ENCODE assay signal across 23 mouse cellular contexts in the genomic region with DNA sequence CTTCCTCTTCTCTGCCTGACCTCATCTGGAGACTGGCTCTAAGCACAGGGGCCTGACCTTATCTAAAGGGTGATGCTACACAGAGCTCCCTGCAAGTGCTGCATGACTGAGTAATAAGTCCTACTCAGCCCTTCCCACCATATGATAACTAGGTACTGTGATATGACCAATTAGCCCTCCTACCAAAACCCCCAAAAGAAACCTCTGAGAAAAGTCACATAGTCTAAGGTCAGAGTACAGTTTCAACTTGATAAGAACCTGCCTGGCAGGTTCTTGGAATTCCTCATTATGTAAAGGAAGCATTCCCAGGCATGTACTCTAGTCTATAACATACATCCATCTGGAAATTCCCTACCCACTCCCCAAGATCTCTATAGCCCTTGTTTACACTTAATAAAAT.
"Had no signal": no experiment of that assay in that cellular context is flagged by ENCODE, and none has a peak within 500 bp of the region (broad histone marks: within the 10 kb centered on the region; RNA-seq: fewer than 3 reads in every experiment).

No protein-coding gene starts in this region.

- H3K4me3 ChIP-seq: kidney, embryonic 15.5 days; left cerebral cortex, adult 2 months; limb, embryonic 12.5 days; limb, embryonic 15.5 days; lung, embryonic 15.5 days had no signal

- H3K4me2 ChIP-seq: kidney, embryonic 15.5 days; limb, embryonic 12.5 days; limb, embryonic 15.5 days; liver, embryonic 11.5 days; lung, embryonic 15.5 days; midbrain, embryonic 11.5 days had no signal

- H3K4me1 ChIP-seq: kidney, embryonic 15.5 days; limb, embryonic 12.5 days; limb, embryonic 15.5 days; lung, embryonic 15.5 days had no signal

- H3K9ac ChIP-seq: kidney, embryonic 15.5 days; limb, embryonic 12.5 days; limb, embryonic 15.5 days; liver, embryonic 14.5 days; liver, postnatal 0 days; lung, embryonic 15.5 days had no signal

- H3K36me3 ChIP-seq: kidney, embryonic 15.5 days; limb, embryonic 12.5 days; limb, embryonic 15.5 days; lung, embryonic 15.5 days had no signal

- H3K27me3 ChIP-seq: kidney, embryonic 15.5 days; limb, embryonic 12.5 days; limb, embryonic 15.5 days; lung, embryonic 15.5 days had no signal

- H3K27ac ChIP-seq: kidney, embryonic 15.5 days; left cerebral cortex, adult 2 months; limb, embryonic 12.5 days; limb, embryonic 15.5 days; liver, embryonic 14.5 days; lung, embryonic 15.5 days had no signal

- DNase-seq: kidney, adult 11 months; kidney, adult 8-10 months; kidney, postnatal 10 days; kidney, postnatal 36 days; layer of hippocampus, postnatal 36 days; left cerebral cortex, postnatal 4 days; liver, postnatal 0 days; lung, postnatal 10 days; lung, postnatal 4 days; midbrain, embryonic 14.5 days; retina, postnatal 1 day; right cerebral cortex, postnatal 25 days; thymus, adult 2 months; thymus, postnatal 14 days; thymus, postnatal 4 days had no signal

- H3K9me3 ChIP-seq: kidney, embryonic 15.5 days; limb, embryonic 12.5 days; limb, embryonic 15.5 days; lung, embryonic 15.5 days had no signal

- ATAC-seq: liver, postnatal 0 days had no signal
